Mouse (Mus musculus) kidney, adult 8-10 months (tissue): ENCODE results near the gene Flnb.

Source experiments
- DNase-seq, 2 experiments: peaks; one replicate each; pipeline ENCODE4 v3.0.0; 2022

Gene Flnb

DNA sequence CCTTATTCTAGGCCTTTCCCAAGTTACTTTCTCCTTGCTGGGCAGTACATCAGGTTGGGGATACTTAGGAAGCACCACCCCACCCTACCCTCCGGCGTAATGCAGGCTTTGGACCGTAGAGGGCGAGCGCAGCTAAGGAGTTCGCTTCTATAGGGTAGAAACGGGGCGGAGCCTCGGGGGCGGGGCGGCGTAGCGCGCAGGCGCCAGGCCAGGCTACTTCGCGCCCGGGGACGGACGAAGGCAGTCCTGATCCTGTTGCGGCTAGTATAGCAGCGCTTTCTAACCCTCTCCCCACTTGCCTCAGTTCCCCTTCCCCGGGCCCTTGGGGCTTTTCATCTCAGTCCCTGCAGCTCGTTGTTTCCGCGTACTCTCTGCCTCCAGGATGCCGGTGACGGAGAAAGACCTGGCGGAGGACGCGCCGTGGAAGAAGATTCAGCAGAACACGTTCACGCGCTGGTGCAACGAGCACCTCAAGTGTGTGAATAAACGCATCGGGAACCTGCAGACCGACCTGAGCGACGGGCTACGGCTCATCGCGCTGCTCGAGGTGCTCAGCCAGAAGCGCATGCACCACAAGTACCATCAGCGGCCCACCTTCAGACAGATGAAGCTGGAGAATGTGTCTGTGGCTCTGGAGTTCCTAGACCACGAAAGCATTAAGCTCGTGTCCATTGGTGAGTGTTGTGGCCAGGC lies at the start of gene Flnb:
Gene Flnb (plus strand): TSS at position 188 of the 693 bp plus-strand sequence.
- peak; percentile 93 to 98 for DNase-seq

GRCm38 (mm10) chr14:7773714-7774389 lies 43.9 kb upstream of the Flnb start:
- DNase-seq, result peak; percentile 34 to 52

- no peak for DNase-seq
Measured at GRCm38 (mm10) chr14:7786073-7786472, 31.7 kb upstream of the Flnb start.

DNA sequence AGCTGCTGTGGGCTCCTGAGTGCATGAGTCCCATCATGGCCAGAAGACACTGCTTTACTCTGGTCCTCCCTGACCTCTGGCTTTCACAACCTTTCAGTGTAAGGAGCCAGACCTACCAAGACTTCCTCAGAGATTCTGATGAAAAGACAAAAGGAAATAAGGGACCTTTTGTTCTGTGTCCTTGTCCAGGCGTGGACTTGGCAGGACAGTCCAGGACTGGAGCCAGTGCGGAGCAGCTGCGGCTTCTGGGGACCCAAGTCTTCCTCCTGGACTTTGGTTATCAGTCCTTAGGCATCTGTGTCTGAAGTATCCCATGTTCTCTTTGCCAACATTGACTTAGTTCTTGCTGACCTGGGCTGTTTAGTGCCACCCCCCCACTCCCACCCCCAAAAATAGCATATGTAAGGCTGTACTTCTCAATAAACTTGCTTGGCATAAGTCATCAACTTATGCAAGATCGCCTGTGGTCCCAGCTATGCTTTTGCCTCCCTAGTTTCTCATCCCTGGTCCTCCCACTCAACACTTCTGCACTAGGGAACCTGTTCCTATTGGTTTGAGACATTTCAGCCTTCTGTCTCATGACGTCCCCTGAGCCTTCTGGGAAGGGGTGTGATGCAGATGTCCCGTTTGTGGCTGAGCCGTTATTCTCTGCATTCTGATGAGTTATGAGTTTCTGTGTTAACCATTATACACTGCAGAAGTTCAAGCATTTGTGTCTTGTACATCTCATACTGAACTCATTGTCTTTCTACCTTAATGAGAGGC lies 28.3 kb upstream of the Flnb start:
- no peak for DNase-seq

DNA sequence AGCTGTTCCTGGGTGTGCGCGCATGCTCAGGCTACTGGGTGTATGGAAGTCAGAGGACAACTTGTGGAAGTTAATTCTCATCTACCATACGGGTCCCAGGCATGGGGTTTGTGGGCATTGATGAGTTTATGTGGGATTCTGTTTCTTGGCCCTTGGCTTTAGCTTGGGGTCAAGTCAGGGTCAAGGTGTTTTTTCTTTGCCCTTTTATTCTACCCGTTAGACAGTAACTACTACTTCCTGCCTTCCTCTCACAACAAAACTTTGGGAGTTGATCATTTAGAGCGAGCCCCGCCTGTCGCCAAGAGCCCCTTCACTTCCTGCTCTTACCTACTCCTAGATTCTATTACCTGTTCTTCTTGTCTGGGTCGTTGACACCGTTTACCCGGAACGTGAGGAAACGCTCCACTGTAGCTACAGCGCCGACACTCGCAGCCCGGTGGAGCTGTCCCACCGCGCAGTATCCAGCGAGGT lies 26.7 kb upstream of the Flnb start:
- no peak for DNase-seq

GRCm38 (mm10) chr14:7791532-7792159 lies 26.1 kb upstream of the Flnb start, which contains the start of gene Gm26661:
Gene Gm26661 (plus strand): TSS chr14:7791587.
- peak; percentile 76 for DNase-seq

GRCm38 (mm10) chr14:7795961-7796360 lies 21.8 kb upstream of the Flnb start:
- no peak for DNase-seq

DNA sequence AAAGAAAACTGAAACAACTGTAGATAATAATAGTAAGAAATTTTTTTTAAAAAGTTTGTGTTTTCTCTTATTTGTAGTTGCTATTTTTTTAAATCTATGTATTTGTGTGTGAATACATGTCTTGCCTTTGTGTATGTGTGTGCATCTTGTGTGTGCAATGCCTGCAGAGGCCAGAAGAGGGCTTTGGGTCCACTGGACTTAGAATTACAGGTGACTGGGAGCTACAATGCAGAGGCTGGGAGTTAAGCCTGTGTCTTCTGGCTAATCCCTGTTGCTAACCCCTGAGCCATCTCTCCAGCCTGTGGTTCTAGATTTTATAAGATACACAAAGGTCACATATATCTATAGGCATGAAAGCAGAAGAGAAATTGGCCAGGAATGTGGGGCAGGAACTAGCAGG lies 17.1 kb upstream of the Flnb start:
- DNase-seq, result no peak

GRCm38 (mm10) chr14:7801831-7802230 lies 15.9 kb upstream of the Flnb start:
- DNase-seq, result peak in 1 of 2 experiments; percentile 52

- DNase-seq, result no peak
Measured at GRCm38 (mm10) chr14:7803874-7804557, 13.7 kb upstream of the Flnb start.

GRCm38 (mm10) chr14:7804558-7804905 lies 13.2 kb upstream of the Flnb start:
- DNase-seq, result no peak

DNA sequence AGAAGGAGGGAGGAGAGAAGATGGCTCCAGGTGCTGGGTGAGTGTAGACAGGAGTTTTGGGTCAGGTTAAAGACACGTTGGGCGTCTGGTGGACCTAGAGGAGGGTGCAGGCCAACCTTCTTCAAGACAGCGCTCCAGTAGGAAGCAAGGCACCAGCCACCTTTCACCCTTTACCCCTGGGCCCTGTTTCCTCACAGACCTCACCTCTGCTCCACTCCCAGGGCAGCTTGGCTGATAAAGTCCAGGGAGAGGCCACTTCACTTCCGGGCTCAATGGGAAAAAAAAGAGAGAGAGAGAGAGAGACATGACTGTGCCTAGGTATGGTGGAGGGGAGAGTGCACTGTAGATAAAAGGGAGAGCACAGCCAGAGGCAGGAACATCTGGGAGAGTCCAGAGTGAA lies 10.0 kb upstream of the Flnb start:
- DNase-seq, result no peak

GRCm38 (mm10) chr14:7808501-7808981 lies 9.2 kb upstream of the Flnb start:
- DNase-seq, result no peak

GRCm38 (mm10) chr14:7809043-7809955 lies 8.5 kb upstream of the Flnb start:
- no peak for DNase-seq

DNA sequence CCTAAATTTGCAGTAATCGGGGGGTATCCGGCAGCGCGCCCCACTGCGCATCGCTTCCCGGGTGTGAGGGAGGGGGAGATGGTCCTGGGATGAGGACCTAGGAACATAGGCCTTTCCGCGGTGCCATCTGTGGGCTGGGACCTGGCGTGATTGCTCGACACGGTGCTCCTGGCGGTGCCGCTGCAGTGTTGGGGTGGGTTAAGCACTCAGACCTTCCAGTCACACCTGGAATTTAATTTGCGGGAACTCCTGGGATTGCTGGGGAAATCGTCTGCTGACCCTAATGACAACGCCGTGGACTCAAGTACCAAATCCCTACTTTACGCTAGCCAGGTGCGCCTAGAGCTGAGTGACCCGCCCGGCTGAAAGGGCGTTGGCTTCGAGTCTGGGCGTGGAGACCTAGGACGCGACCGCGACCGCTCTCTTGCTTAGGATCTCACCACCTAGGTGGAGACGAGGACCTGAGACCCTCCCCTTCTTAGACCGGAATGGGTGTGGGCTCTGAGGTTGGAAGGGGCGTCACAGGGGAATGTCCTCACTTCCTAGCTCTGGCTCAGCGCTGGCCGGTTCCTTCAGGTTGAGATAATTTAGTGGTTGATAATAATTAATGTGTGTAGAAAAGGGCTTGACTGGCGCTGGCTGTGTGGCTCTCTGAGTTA lies 835 bp downstream of the Flnb start:
- peak; percentile 44 to 47 for DNase-seq

- DNase-seq, result peak in 1 of 2 experiments; percentile 42
Measured at GRCm38 (mm10) chr14:7819446-7819845, 1.7 kb downstream of the Flnb start.

DNA sequence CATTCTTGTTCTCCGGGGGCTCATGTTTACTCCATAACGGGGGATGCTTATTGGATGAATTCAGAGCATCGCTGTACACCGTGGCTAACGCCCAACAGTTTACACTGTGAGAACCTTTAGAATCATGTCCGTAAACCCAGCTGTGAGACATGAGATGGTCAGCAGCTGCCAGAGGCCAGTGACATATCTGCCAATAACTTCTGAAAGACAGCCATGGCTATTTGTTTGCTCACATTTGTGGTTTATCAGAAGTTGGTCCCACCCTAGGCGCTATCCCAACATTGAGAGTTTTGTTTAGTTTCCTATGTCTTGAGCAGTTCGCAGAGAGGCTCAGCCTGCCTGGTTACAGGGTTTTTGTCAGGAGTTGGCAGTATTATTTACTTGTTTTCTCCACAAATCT lies 3.6 kb downstream of the Flnb start:
- no peak for DNase-seq

DNA sequence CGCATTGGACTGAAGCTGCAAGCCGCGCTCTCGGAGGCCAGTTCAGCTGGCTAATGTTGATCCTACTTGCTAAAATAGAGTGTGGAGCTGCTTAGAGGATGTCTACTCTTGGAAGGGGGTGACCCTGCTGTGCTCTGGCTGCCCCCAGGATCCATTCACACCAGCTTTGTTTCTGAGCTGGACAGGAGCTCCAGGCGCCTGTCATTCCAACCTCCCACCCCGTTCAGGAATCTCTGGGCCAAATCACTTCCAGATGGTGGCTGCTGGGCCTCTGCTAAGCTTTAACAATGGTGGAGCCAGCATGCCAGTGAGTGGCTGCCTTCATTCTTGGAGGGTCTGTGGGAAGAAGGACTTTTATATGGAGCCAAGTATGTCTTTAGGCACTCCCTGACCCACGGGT lies 4.9 kb downstream of the Flnb start:
- DNase-seq, result no peak

DNA sequence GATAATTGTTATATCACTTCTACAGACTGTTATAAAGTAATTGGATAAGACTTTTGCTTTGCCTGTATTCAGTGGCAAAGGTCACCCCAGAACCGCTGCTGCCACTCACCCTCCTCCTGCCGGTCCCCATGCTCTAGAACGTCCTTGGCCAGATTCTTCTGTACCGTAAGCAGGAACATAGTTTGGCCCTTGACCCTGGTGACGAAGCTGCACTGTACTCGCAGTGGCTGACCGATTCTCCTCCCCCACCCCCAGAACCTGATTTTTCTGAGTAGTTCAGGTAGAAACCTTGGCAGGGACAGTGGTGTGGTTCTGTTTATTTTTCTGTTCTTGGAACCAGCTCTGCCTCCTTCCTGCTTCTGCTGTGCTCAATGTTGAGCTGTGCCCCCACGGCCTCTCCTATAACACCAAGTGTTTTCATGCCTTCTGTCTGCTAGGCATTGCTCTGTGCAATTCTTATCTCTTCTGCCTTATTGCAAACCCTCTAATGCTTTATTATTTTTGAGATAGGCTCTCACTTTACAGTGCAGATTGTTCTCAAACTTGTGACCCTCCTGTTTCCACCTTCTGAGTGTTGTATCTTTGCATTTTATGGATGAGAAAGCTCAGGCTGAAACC lies 7.0 kb downstream of the Flnb start:
- DNase-seq, result peak; percentile 90 to 91
